Mouse (Mus musculus): ENCODE results near the gene Pwp1. TPM values are rescaled to one million over a fixed set of nuclear protein-coding genes. Genes with fewer than 3 reads are reported as not detected.

The Pwp1 gene
- total and polyA plus RNA-seq, 3 experiments, result 7.0 to 14.0 (median 12.6) TPM

- no peak for DNase-seq
- Histone ChIP-seq H3K4me1 (ENCODE audit: control insufficient read depth, insufficient read depth, low read length) (no peaks in the 10 kb centered on the region; the same call in 1 of the 2 replicates), H3K27me3 (ENCODE audit: control insufficient read depth, insufficient read depth, low read length) (no peaks in the 10 kb centered on the region), H3K27ac (peak overlapping the region; percentile 73; the same call in 1 of the 2 replicates), H3K4me3 (peak overlapping the region; percentile 89), H3K79me2 (replicated peaks; ENCODE audit: control insufficient read depth, insufficient read depth, low read length) (no peaks in the 10 kb centered on the region), H3K36me3 (ENCODE audit: control insufficient read depth, insufficient read depth, low read length) (no peaks in the 10 kb centered on the region), H3K9ac (ENCODE audit: low read depth, low read length) (peak overlapping the region; percentile 94)
- intact Hi-C loops (cut with DNase I), result no loop called here
- WGBS, result 2% methylated on average over 5 of the region's 5 CpGs
- TF ChIP-seq CTCF (IDR thresholded peaks at IDR 0.05) (no peak), POLR2A (IDR thresholded peaks at IDR 0.05; ENCODE audit: insufficient read depth, low read depth, low read length) (no peak), EP300 (IDR thresholded peaks at IDR 0.05; ENCODE audit: insufficient read depth, low read depth, low read length) (no peak)
These were observed 43.1 kb downstream of the Pwp1 start for GRCm38 (mm10) chr10:85872479-85872773.

DNA sequence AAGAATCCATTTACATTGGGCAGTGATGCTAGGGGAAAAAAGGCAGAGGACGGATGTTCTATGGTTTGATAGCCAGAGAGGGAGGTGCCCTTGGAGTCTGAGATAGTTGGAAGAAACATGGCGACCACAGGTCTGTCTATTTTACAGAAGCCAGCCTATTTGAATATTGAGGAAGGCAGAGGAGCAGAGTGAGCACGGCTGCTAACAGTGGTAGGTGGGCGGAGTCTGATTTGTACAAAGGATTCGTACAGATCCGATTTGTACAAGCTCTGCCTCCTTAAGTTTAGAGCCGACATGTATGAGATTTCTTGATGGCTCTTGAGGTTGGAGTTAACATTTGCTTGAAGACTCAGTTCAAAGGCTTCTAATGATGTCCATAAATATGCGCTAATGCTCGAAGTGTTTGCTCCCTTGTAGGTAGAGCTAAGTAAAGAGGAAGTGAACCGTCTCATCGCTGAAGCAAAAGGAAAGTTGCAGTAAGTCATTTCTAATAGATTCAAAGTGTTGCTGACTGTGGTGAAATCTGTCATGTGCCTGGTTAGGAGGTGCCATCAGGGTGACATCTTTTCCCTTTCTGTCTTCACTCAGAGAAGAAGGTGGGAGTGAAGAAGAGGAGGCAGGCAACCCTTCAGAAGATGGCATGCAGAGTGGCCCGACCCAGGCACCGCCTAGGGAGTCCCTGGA lies 44.7 kb downstream of the Pwp1 start:
- Histone ChIP-seq H3K36me3 (ENCODE audit: control insufficient read depth, insufficient read depth, low read length) (no peaks in the 10 kb centered on the region), H3K4me3 (no peak overlapping the region), H3K9ac (ENCODE audit: low read depth, low read length) (no peak overlapping the region), H3K27ac (no peak overlapping the region), H3K79me2 (replicated peaks; ENCODE audit: control insufficient read depth, insufficient read depth, low read length) (no peaks in the 10 kb centered on the region), H3K27me3 (ENCODE audit: control insufficient read depth, insufficient read depth, low read length) (no peaks in the 10 kb centered on the region), H3K4me1 (ENCODE audit: control insufficient read depth, insufficient read depth, low read length) (no peaks in the 10 kb centered on the region; the same call in 1 of the 2 replicates)
- DNase-seq, result no peak
- WGBS, result 83% methylated on average over 13 of the region's 13 CpGs
- intact Hi-C loops (cut with DNase I), result no loop called here
- TF ChIP-seq EP300 (IDR thresholded peaks at IDR 0.05; ENCODE audit: insufficient read depth, low read depth, low read length) (no peak), POLR2A (IDR thresholded peaks at IDR 0.05; ENCODE audit: insufficient read depth, low read depth, low read length) (no peak), CTCF (IDR thresholded peaks at IDR 0.05) (no peak)

GRCm38 (mm10) chr10:85875812-85876211 lies 46.5 kb downstream of the Pwp1 start:
- no peak for TF ChIP-seq EP300 (IDR thresholded peaks at IDR 0.05; ENCODE audit: insufficient read depth, low read depth, low read length)
- TF ChIP-seq POLR2A (IDR thresholded peaks at IDR 0.05; ENCODE audit: insufficient read depth, low read depth, low read length), result no peak
- no peak for TF ChIP-seq CTCF (IDR thresholded peaks at IDR 0.05)
- WGBS, result 92% methylated on average over 5 of the region's 5 CpGs
- no peak overlapping the region for H3K4me3 ChIP-seq
- H3K4me1 ChIP-seq (ENCODE audit: control insufficient read depth, insufficient read depth, low read length), result no peaks in the 10 kb centered on the region; the same call in 1 of the 2 replicates
- H3K36me3 ChIP-seq (ENCODE audit: control insufficient read depth, insufficient read depth, low read length), result no peaks in the 10 kb centered on the region
- intact Hi-C loops (cut with DNase I), result no loop called here
- no peak overlapping the region for H3K27ac ChIP-seq
- no peaks in the 10 kb centered on the region for H3K27me3 ChIP-seq (ENCODE audit: control insufficient read depth, insufficient read depth, low read length)
- H3K79me2 ChIP-seq (replicated peaks; ENCODE audit: control insufficient read depth, insufficient read depth, low read length), result no peaks in the 10 kb centered on the region
- no peak for DNase-seq
- no peak overlapping the region for H3K9ac ChIP-seq (ENCODE audit: low read depth, low read length)

DNA sequence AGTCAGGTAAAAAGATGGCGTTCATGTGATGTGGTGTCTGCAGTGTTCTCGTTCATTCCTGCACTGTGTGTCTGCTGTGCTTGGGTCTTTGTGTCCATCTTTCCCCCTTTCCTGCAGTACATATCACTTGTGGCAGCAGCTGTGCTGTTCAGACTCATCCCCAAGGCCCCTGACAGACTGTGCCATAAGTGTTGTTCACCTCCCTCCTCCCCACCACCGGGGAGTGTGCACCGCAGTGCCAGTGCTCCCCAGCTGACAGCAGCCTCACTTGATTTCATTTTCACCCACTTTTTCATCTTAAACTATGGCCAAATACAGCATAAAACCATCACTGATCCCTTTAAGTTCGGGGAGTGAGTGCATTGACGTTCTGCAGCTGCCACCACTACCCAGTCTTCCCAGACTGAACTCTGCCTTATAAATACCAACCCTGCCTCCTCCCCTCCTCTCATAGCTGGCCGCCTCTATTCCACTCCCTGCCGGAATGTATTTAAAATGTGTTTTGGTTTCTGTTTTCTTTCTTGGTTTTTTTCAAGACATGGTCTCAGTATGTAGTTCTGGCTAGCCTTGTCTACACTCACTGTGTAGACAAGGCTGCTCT lies 50.7 kb downstream of the Pwp1 start:
- Histone ChIP-seq H3K27ac (no peak overlapping the region), H3K4me1 (ENCODE audit: control insufficient read depth, insufficient read depth, low read length) (no peaks in the 10 kb centered on the region), H3K36me3 (ENCODE audit: control insufficient read depth, insufficient read depth, low read length) (no peaks in the 10 kb centered on the region), H3K9ac (ENCODE audit: low read depth, low read length) (no peak overlapping the region), H3K27me3 (ENCODE audit: control insufficient read depth, insufficient read depth, low read length) (no peaks in the 10 kb centered on the region), H3K79me2 (replicated peaks; ENCODE audit: control insufficient read depth, insufficient read depth, low read length) (no peaks in the 10 kb centered on the region), H3K4me3 (no peak overlapping the region)
- DNase-seq, result no peak
- no peak for TF ChIP-seq EP300 (IDR thresholded peaks at IDR 0.05; ENCODE audit: insufficient read depth, low read depth, low read length)
- no peak for TF ChIP-seq POLR2A (IDR thresholded peaks at IDR 0.05; ENCODE audit: insufficient read depth, low read depth, low read length)
- no peak for TF ChIP-seq CTCF (IDR thresholded peaks at IDR 0.05)
- 91% methylated on average over 8 of the region's 8 CpGs for WGBS
- intact Hi-C loops (cut with DNase I), result no loop called here

DNA sequence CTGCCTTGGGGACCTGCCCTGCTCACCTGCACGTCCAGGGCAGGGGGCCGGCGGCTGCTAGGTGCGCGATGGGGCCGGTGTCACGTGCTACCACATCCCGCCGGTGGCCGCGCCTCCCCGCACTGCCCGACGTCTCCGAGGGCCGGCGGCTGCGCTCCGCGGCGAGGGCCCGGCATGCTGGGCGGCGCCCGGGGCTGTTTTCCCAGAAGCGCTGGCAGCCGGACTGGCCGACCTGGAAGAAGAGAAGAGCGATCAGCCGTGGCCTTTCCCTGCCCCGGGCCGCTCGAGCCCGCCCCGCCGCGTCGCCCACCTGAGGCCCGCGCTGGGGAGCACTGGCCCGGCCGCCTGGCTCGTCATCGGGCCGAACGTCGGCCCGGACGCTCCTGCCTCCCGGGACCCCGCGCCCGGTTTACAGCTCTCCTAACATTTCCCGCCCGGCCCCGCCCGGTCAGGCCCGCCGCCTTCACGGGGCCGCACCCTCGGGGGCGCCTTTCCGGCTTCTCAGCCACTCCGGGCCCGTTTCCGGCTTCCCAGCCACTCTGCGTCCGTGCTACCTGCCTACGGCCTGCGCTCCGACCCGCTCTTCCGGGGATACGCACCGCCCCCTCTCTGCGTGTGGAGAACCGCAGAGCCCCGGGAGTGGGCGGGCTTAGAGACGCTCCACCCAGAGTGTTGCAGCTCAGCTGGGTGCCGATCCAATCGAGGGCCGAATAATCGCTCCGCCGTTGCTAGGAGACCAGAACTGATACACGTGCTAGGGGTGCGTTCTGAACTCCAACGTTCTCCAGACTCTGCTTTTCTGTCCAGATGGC lies 87.4 kb downstream of the Pwp1 start, which contains the start of gene Prdm4:
Gene Prdm4 (minus strand): TSS at position 645 of the 812 bp plus-strand sequence.
- Histone ChIP-seq H3K79me2 (replicated peaks; ENCODE audit: control insufficient read depth, insufficient read depth, low read length) (peaks cover 3% of the 10 kb centered on the region; the same call in 1 of the 2 replicates), H3K27me3 (ENCODE audit: control insufficient read depth, insufficient read depth, low read length) (no peaks in the 10 kb centered on the region), H3K4me3 (peak within 1 kb of the TSS; percentile 77), H3K9ac (ENCODE audit: low read depth, low read length) (peak within 1 kb of the TSS; percentile 99), H3K36me3 (ENCODE audit: control insufficient read depth, insufficient read depth, low read length) (peaks cover 12% of the 10 kb centered on the region), H3K27ac (peak within 1 kb of the TSS; percentile 83), H3K4me1 (ENCODE audit: control insufficient read depth, insufficient read depth, low read length) (peaks cover 2% of the 10 kb centered on the region)
- TF ChIP-seq POLR2A (IDR thresholded peaks at IDR 0.05; ENCODE audit: insufficient read depth, low read depth, low read length) (no peak), EP300 (IDR thresholded peaks at IDR 0.05; ENCODE audit: insufficient read depth, low read depth, low read length) (peak; percentile 71; the same call in 1 of the 2 replicates), CTCF (IDR thresholded peaks at IDR 0.05) (peak; percentile 65)
- intact Hi-C loops (cut with DNase I), result loop anchor here (2.0 kb wide), 1 partner anchor 40 kb away; the partner anchor contains the start of gene Rtcb
- peak; percentile 96 to 99 for DNase-seq
- WGBS, result under 1% methylated on average over 89 of the region's 90 CpGs
